Mouse (Mus musculus) CD4-positive naive resting alpha-beta T cell, adult 57 days (primary cell): ENCODE data around the gene Ppp1r7. TPM values are rescaled to one million over a fixed set of nuclear protein-coding genes. Genes with fewer than 3 reads are reported as not detected.

Experiments
- total RNA-seq: library from RNA; stranded (reverse); gene quantifications from one replicate; pipeline ENCODE4 v1.2.4, GENCODE M21; 2023

The Ppp1r7 gene
- 23.4 TPM for total RNA-seq

DNA sequence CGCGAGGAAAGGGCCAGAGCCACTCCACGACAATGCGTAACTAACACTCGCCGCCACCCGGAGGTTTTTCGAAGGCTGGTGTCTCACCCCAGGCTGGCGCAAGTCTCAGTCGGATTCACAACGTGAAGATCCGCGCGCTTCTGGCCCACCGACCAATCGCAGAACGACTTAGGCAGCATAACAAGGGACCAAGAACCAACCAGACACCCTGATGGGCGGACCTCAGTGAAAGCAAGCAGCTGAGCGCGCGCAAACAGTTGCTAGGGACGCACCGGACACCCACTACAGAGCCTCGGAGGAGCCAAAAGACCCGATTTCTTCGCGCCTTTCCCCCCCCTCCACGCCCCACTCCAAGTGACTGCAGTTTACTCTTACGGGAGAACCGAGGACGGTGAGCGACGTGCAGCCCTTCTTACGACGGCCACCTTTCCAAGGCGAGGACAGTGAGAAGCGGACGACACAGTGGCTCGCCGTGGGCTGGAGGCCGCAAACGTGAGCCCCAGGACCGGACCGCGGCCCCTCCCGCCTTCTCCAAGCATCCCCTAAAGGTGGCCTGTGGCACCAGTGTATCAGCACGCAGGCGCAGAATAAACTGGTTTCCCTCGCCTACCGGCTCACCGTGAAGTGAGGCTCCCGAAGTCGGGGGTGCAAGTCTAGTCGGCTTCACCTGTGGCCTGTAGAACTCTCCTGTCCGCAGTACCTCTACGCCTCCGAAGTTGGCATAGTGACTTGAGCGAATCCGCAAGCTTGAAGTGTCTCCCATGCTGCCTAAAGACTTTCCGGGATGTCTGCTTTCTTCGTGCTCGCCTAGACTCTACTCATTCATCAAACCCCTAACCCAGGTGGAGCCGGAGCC, at the start of gene Ppp1r7, which contains the start of gene Pask:
Gene Ppp1r7, plus strand, starts transcription at position 207 of the 856 bp plus-strand sequence.
Gene Pask, minus strand, starts transcription at position 835 of the 856 bp plus-strand sequence.

DNA sequence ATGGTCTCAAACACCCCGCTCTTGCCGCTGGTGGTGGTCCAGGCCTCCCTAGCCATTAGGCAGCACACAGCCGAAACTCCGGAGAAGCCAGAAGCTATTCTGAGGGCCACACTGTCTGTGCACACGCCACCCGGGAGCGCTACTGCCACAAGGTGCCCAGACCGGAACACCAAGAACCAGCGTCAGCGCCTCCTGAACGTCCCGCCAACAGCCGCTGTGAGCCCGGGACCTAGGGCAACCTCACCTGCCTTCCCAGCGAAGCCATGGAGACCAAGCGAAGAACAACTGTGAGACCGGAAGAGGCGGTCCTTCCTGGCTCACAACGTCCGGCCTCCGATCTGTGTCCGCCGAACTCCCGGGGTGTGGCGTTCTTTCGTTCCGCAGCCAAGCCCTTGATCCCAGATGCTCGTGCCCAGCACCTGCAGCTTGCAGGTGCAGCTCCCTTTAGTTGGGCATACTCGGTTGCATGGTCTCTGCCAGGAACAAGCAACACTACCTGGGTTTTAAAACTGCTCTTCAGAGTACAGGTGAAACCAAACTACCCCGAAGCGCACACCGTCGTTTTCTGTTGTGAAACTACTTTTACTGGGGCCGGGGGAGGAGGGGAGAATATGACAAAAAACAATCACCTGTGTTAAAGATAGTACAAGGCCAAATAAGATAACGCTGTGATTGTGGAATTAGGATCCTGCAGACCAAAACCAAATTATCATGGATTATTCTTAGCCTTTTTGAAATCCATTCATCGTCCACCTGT, 36.9 kb upstream of the Ppp1r7 start, which contains the start of gene Mterf4:
Gene Mterf4, minus strand, starts transcription at position 335 of the 757 bp plus-strand sequence.

DNA sequence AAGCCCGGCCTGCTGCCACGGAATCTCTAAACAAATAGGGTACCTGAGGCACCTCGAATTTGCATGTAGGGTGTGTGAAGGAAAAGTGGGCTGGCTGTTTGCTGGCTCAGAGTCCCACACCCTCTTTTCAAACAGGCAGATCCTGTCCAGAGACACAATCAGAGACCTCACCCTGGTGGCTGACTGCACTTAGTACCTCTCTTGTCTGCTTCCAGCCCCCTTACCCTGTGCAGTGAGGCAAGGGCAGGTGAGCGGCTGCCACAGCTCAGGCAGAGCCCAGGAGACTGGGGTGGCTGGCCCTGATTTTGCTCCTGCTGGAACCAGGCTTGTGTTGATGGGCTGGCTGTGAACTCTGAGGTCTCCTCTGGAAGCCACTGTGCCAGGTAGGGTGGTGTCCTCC, 31.0 kb downstream of the Ppp1r7 start, which contains the start of gene Ano7:
Gene Ano7, plus strand, starts transcription at position 266 of the 400 bp plus-strand sequence.

Other genes starting within 250 kb of the Ppp1r7 start
- not detected for gene Kif1a, start 240.9 kb upstream of the Ppp1r7 start, total RNA-seq
- gene Agxt, start 207.6 kb upstream of the Ppp1r7 start, total RNA-seq, result not detected
- not detected for gene 2310007B03Rik, start 181.9 kb upstream of the Ppp1r7 start, total RNA-seq
- gene Crocc2, start 174.1 kb upstream of the Ppp1r7 start, total RNA-seq, result not detected
- 2.8 TPM for gene Sned1, start 107.0 kb upstream of the Ppp1r7 start, total RNA-seq
- 15.3 TPM for gene Mterf4, start 36.9 kb upstream of the Ppp1r7 start, total RNA-seq
- 0.68 TPM for gene Pask, start 628 bp downstream of the Ppp1r7 start, total RNA-seq
- gene Ano7, start 31.1 kb downstream of the Ppp1r7 start, total RNA-seq, result not detected
- gene Hdlbp, start 136.0 kb downstream of the Ppp1r7 start, total RNA-seq, result 112 TPM
- gene Farp2, start 169.2 kb downstream of the Ppp1r7 start, total RNA-seq, result 6.1 TPM